Mouse (Mus musculus) brain, embryonic 14.5 days (tissue): ENCODE results near the gene Kansl1l. TPM values are rescaled to one million over a fixed set of nuclear protein-coding genes. Genes with fewer than 3 reads are reported as not detected.

Experiments used
- DNase-seq: peaks from one replicate; pipeline ENCODE4 v3.0.0-alpha.2; 2011; ENCODE audit warnings: low read depth
- CTCF ChIP-seq: fragments of 200-500 bp; IDR thresholded peaks from 2 replicates; pipeline ENCODE4 v1.5.1; 2012; ENCODE audit warnings: inconsistent platforms, mild to moderate bottlenecking, moderate library complexity, borderline replicate concordance; ENCODE audit not compliant: insufficient read depth, insufficient read length; ENCODE audit errors: extremely low read depth
- POLR2A ChIP-seq: fragments of 200-500 bp; IDR thresholded peaks from 2 replicates; pipeline ENCODE4 v1.6.1; 2012; ENCODE audit warnings: mild to moderate bottlenecking, inconsistent platforms, borderline replicate concordance; ENCODE audit not compliant: poor library complexity, insufficient read depth, insufficient read length, severe bottlenecking; ENCODE audit errors: extremely low read depth
- polyA plus RNA-seq: library from polyadenylated mRNA; depleted of rRNA; stranded (reverse); fragments of >200 nt; gene quantifications from 2 replicates; pipeline ENCODE4 v1.2.3, GENCODE M21; 2012

The Kansl1l gene
- polyA plus RNA-seq, 1 experiment, result 14.0 TPM

DNA sequence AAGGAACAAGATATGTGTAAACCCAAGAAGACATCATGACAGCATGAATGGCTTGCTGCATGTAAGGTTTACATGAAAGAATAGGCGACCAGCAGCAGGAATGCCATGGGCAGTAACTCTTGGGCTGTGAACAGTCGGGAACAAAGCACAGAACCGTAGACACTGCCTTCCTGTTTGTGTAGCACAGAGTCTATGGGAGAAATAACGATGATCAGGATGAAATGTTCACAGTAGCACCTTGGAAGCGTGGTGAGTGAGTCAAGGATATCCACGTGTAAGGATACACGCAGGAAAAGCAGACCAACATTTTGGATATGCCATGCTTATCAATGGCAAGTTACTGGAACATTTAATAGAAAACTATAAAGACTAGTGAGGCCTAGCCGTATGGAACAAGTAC lies 2.6 kb downstream of the Kansl1l start:
- TF ChIP-seq CTCF, result no peak
- no peak for TF ChIP-seq POLR2A
- no peak for DNase-seq

DNA sequence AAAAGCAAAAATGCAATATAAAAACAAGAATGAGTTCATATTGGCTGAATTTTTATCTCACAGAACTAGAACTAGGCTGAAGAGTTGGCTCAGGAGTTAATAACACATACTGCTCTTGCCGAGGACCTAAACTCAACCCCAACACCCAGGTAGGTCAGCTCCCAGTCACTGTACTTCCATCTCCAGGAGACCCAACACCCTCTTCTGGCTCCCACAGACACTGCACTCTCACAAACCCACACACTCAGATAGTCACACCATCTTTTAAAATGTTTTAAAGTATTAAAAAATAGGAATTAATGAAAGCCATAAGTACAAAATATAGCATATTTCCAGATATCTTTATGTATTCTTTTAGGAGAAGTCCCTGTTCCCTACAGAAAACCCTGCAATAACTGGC lies 4.2 kb downstream of the Kansl1l start:
- TF ChIP-seq POLR2A, result no peak
- TF ChIP-seq CTCF, result no peak
- no peak for DNase-seq

- no peak for TF ChIP-seq CTCF
- no peak for TF ChIP-seq POLR2A
- DNase-seq, result no peak
Observed at GRCm38 (mm10) chr1:66806821-66807220, 10.5 kb downstream of the Kansl1l start.

GRCm38 (mm10) chr1:66805408-66805807 lies 12.0 kb downstream of the Kansl1l start:
- TF ChIP-seq POLR2A, result no peak
- no peak for TF ChIP-seq CTCF
- no peak for DNase-seq

GRCm38 (mm10) chr1:66804710-66805109 lies 12.7 kb downstream of the Kansl1l start:
- no peak for TF ChIP-seq POLR2A
- no peak for TF ChIP-seq CTCF
- DNase-seq, result no peak

GRCm38 (mm10) chr1:66797962-66798361 lies 19.4 kb downstream of the Kansl1l start:
- TF ChIP-seq POLR2A (no peak), CTCF (no peak)
- DNase-seq, result no peak

GRCm38 (mm10) chr1:66792838-66793466 lies 24.4 kb downstream of the Kansl1l start:
- TF ChIP-seq POLR2A (no peak), CTCF (no peak)
- no peak for DNase-seq

DNA sequence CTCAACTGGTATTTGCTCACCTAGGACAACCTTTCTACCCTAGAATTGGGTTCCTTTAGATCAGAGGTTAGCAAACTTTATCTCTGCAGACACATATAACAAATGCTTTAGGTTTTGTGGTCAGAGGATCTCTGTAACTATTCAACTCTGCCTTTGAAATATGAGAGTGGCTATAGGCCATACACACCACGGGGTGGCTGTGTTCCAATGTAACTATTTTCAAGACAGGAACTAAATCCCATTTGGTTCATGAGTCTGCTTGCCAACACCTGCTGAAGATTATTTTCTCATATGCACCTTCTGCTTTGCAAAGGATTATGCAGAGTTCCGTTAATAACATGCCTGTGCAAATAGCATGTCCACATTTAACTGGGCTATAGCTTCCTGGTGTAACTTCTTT lies 35.1 kb downstream of the Kansl1l start:
- peak; percentile 15 for DNase-seq
- TF ChIP-seq POLR2A (no peak), CTCF (no peak)

DNA sequence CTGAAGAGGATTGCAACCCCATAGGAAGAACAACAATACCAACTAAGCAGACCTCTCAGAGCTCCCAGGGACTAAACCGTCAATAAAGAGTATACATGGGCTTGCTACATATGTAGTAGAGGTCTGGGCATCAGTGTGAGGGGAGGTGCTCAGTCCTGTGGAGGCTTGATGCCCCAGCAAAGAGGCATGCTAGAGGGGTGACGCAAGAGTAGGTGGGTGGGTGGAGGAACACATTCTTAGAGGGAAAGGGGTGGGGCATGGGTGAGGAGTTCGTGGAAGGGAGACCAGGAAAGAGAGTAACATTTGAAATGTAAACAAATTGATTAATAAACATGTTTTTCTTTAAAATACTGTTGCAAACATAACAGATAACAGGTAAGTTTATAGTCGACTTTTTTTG lies 36.3 kb downstream of the Kansl1l start:
- TF ChIP-seq CTCF (no peak), POLR2A (no peak)
- no peak for DNase-seq

DNA sequence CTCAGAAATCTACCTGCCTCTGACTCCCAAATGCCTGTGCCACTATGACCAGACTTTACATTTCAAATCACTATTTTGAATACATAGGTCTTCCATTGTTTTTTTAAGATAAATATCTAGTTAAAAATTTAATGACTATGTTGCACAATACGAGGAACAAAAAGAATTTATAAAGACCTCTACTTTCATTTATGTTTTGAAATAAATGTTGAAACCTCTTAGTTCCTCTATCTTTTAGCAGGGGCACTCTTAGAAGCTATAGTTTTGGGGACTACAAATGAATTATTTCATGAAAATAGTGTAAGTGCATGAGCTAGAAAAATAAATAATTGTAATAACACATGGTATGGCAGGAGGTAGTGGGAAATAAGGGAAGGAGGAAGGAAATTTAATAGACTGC lies 38.6 kb downstream of the Kansl1l start:
- TF ChIP-seq CTCF (no peak), POLR2A (no peak)

GRCm38 (mm10) chr1:66777878-66778277 lies 39.5 kb downstream of the Kansl1l start:
- peak; percentile 51 for DNase-seq
- TF ChIP-seq CTCF (no peak), POLR2A (no peak)

More for the DNA sequence above, 38.6 kb downstream of the Kansl1l start:
- no peak for DNase-seq

DNA sequence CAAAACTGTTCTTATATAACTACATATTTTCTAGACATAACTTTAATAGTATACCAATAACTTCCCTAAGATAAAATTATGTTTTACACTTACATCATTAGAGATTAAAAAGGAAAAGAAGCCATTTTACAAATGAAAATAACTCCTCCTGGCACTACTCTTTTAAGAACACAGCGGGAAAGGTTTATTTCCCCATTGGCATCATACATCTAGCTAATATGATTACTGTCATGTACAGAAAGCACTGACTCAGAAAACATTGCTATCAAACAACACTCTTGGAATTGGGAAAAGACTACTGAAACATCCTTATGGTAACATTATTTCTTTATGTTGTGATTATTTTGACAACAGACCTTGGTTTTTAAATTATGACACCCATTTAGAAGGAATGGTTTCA lies 48.6 kb downstream of the Kansl1l start:
- DNase-seq, result no peak
- no peak for TF ChIP-seq POLR2A
- no peak for TF ChIP-seq CTCF

DNA sequence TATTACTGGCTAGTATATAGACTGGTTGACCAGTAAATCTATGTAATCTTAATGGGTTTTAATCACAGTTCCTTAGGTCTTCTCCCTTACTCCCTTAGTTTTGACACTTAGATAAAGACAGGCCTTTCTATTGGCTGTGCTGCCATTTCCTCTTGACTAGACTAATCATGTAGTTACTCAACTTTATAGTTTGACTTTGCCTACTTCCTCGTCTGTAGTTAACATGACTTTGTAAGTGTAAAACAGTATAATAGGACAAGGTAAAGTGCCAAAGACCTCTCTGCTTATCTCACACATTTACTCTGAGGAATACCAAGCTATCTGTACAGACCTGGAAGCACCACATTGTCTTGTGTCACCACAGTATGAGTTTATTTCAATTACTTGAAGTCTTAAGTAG lies 86.8 kb downstream of the Kansl1l start:
- no peak for TF ChIP-seq CTCF
- TF ChIP-seq POLR2A, result no peak
- DNase-seq, result no peak

DNA sequence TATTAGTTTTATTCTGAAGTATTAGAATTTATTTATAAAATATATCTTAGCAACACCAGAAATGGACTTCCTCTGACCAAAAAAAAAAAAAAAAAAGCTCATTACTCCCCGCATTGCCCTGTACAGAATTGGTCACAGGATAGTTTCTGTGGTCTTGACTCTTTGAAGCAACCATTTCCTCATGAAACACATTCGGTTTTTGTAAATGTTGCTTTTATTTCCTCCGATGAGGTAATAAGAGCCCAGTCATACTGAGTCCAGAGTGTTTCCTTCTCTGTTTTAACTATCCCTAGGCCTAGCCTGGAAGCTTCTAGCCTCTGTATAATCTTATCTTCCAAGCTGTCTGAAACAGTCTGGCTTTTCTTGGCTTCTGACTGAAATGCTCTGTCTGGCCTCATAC lies 104.5 kb downstream of the Kansl1l start:
- TF ChIP-seq CTCF (no peak), POLR2A (no peak)

More for the DNA sequence above, 104.5 kb downstream of the Kansl1l start:
- DNase-seq, result no peak
